Mouse (Mus musculus) skeletal muscle tissue, postnatal 0 days (tissue): Measurements from ENCODE around the gene Selenoh. TPM values are rescaled to one million over a fixed set of nuclear protein-coding genes. Genes with fewer than 3 reads are reported as not detected.

Experiments
- polyA plus RNA-seq: library from polyadenylated mRNA; unstranded; fragments of >200 nt; fragmentation: Nextera tagmentation; extraction: Ambion mirVana; gene quantifications from 2 replicates; pipeline ENCODE4 v1.2.1, GENCODE M21; 2015

Gene Selenoh
- polyA plus RNA-seq, result 60.9 and 74.7 TPM in 2 replicates

GRCm38 (mm10) chr2:84670569-84670933 is at the start of gene Selenoh:
Gene Selenoh (minus strand): TSS chr2:84670770.

GRCm38 (mm10) chr2:84714811-84715561 is 44.4 kb upstream of the Selenoh start, which contains the start of gene Zdhhc5:
Gene Zdhhc5 (minus strand): TSS chr2:84715180.

GRCm38 (mm10) chr2:84679016-84679415 is 8.4 kb upstream of the Selenoh start, which contains the start of gene Tmx2:
Gene Tmx2 (minus strand): TSS chr2:84679140.

GRCm38 (mm10) chr2:84677968-84678880 is 7.7 kb upstream of the Selenoh start, which contains the start of the genes Gm28635 and Med19:
Gene Gm28635 (minus strand): TSS chr2:84678041.
Gene Med19 (plus strand): TSS chr2:84678402.

GRCm38 (mm10) chr2:84658806-84659205 is 11.8 kb downstream of the Selenoh start, which contains the start of gene Btbd18:
Gene Btbd18 (plus strand): TSS chr2:84659079.

GRCm38 (mm10) chr2:84650464-84651195 is 19.9 kb downstream of the Selenoh start, which contains the start of gene Ctnnd1:
Gene Ctnnd1 (minus strand): TSS chr2:84650765.

Other genes starting within 250 kb of the Selenoh start
- gene Calcrl, start 245.4 kb downstream of the Selenoh start, polyA plus RNA-seq, result 26.3 and 37.6 TPM in 2 replicates
- gene Tfpi, start 194.0 kb downstream of the Selenoh start, polyA plus RNA-seq, result 20.7 and 23.2 TPM in 2 replicates
- gene Ctnnd1, start 20.0 kb downstream of the Selenoh start, polyA plus RNA-seq, result 21.5 and 22.2 TPM in 2 replicates
- gene Btbd18, start 11.7 kb downstream of the Selenoh start, polyA plus RNA-seq, result 0.05 and 0.08 TPM in 2 replicates
- gene Gm28635, start 7.3 kb upstream of the Selenoh start, polyA plus RNA-seq, result not detected in 2 replicates
- 12.2 and 14.2 TPM in 2 replicates for gene Med19, start 7.6 kb upstream of the Selenoh start, polyA plus RNA-seq
- gene Tmx2, start 8.4 kb upstream of the Selenoh start, polyA plus RNA-seq, result 55.8 and 69.9 TPM in 2 replicates
- 13.4 and 17.7 TPM in 2 replicates for gene Zdhhc5, start 44.4 kb upstream of the Selenoh start, polyA plus RNA-seq
- gene Clp1, start 56.6 kb upstream of the Selenoh start, polyA plus RNA-seq, result 10.5 and 12.6 TPM in 2 replicates
- 1.5 and 1.6 TPM in 2 replicates for gene Ypel4, start 63.3 kb upstream of the Selenoh start, polyA plus RNA-seq
- gene Gm19426, start 72.9 kb upstream of the Selenoh start, polyA plus RNA-seq, result 1.8 and 2.0 TPM in 2 replicates
- gene Serping1, start 104.7 kb upstream of the Selenoh start, polyA plus RNA-seq, result 64.7 and 70.4 TPM in 2 replicates
- 20.2 and 24.6 TPM in 2 replicates for gene Ube2l6, start 128.1 kb upstream of the Selenoh start, polyA plus RNA-seq
- gene Smtnl1, start 151.9 kb upstream of the Selenoh start, polyA plus RNA-seq, result 106 and 109 TPM in 2 replicates
- gene Timm10, start 156.2 kb upstream of the Selenoh start, polyA plus RNA-seq, result 67.6 and 83.8 TPM in 2 replicates
- 7.4 and 10.3 TPM in 2 replicates for gene Slc43a1, start 168.1 kb upstream of the Selenoh start, polyA plus RNA-seq
- 0.45 TPM in 2 replicates for gene Rtn4rl2, start 215.9 kb upstream of the Selenoh start, polyA plus RNA-seq